Mouse (Mus musculus): ENCODE results near the gene Gm20388. TPM values are rescaled to one million over a fixed set of nuclear protein-coding genes. Genes with fewer than 3 reads are reported as not detected.
A peak's percentile ranks its signal among the peaks of the same experiment; 100 is the strongest.
"Not testable (repeated sequence)": the region's sequence is repeated elsewhere in the genome, so short reads cannot be mapped to it uniquely, and the experiment has no call there.

The Gm20388 gene
- polyA plus RNA-seq, 1 experiment from 2014 or later, result not detected

DNA sequence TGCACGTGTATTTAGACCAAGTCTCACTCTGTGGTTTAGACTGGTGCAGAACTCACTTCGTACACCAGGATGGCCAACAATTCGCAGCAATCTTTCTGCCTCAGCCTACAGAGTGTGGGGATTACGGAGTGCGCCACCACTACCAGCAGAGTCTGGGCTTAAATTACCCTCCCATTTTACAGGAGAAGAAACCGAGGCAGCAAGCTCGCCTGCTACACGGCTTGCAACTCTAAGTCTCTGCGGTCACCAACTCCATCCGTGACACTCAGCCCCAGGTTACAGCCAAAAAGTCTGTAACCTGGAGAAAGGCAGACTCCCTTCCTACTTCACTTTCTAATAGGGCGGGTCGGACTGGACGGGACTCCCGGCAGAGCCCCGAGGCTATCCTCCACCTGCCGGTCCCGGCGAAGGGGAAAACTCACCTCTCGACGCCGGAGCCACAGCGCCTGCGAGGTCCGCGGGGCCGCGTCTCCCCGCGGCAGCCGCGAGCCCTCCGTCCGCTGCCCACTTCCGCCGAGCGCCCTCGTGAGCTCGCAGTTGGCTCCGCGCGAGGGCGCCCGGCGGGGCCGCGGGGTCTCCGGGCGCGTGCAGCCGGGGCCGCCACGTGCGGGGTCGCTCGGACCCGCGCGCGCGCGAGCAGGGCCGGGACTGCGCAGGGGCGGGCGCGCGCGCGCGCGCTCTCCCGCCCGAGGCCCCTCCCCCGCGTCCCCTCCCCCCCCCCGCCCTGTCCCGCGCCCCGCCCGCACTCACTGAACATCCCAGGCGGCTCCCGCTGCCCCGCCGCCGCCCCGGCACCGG lies 4110.0 kb downstream of the Gm20388 start:
- Histone ChIP-seq H3K4me3 (ENCODE audit: low read length) (peak overlapping the region; percentile 89), H3K27me3 (ENCODE audit: control insufficient read depth, insufficient read depth, low read depth, low read length) (no peaks in the 10 kb centered on the region), H3K9ac (ENCODE audit: low read length) (peak overlapping the region; percentile 88), H3K36me3 (ENCODE audit: control insufficient read depth, insufficient read depth, low read length) (peaks cover 14% of the 10 kb centered on the region; the same call in 1 of the 2 replicates), H3K9me3 (ENCODE audit: control insufficient read depth, low read length) (no peaks in the 10 kb centered on the region), H3K4me2 (ENCODE audit: low read depth, low read length) (peak overlapping the region; percentile 83), H3K27ac (ENCODE audit: low read length) (peak overlapping the region; percentile 88), H3K4me1 (replicated peaks; ENCODE audit: control insufficient read depth, insufficient read depth, low read length) (peaks cover 19% of the 10 kb centered on the region)
- peak; percentile 90 for ATAC-seq (ENCODE audit: low read depth)
- under 1% methylated on average over 56 of the region's 87 CpGs for WGBS

DNA sequence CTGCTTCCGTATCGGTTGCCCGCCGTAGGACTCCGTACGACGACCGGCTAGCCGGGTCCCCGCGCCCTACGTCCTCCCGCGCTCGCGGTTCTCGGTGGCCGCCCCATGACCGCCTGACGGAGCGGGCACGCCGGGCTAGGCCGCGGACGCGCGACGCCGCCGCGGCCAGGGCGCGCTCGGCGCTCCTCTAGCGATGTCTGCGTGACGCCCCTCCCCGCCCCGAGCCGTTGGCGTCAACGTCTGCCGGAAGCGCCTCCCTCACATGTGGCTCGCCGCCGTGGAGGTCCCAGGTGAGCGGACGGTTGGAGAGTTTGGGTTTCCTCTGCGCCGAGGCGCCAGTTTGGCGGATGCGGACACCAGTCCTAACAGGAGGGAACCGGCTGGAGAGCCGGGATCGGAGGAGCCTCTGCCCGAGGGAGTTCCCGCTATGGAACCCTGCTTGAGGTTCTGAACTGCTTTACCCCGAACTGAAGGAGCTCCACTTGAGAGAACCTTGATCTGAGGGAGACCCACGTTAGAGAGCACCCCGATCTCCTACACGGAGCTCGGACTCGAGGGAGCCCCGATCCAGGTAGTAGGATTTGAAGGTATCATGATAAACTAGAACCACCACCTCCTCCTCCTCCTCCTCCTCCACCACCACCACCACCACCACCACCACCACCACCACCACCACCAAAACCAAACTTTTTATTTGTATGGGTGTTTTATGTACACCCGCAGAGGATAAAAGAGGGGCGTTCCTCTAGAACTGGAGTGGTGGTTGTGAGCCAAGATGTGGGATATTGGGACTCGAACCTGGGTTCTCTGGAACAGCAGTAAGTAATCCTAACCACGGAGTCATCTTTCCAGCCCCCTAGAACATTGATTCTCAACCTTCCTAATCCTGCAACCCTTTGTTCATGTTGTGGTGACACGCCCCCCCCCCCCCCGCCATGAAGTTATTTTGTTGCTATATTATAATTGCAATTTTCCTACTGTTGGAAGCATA lies 4110.9 kb downstream of the Gm20388 start, which contains the start of the genes Taf5l and Urb2:
Gene Taf5l, minus strand, starts transcription at position 161 of the 991 bp plus-strand sequence.
Gene Urb2, plus strand, starts transcription at position 272 of the 991 bp plus-strand sequence.
- no peaks in the 10 kb centered on the region for H3K9me3 ChIP-seq (ENCODE audit: control insufficient read depth, low read length)
- H3K27me3 ChIP-seq (ENCODE audit: control insufficient read depth, insufficient read depth, low read depth, low read length), result no peaks in the 10 kb centered on the region
- peak within 1 kb of the TSS; percentile 88 for H3K27ac ChIP-seq (ENCODE audit: low read length)
- under 1% methylated on average over 49 of the region's 74 CpGs for WGBS
- H3K9ac ChIP-seq (ENCODE audit: low read length), result peak within 1 kb of the TSS; percentile 88
- H3K4me1 ChIP-seq (replicated peaks; ENCODE audit: control insufficient read depth, insufficient read depth, low read length), result peaks cover 19% of the 10 kb centered on the region
- peak within 1 kb of the TSS; percentile 89 for H3K4me3 ChIP-seq (ENCODE audit: low read length)
- ATAC-seq (ENCODE audit: low read depth), result peak; percentile 93
- peaks cover 15% of the 10 kb centered on the region; the same call in 1 of the 2 replicates for H3K36me3 ChIP-seq (ENCODE audit: control insufficient read depth, insufficient read depth, low read length)
- H3K4me2 ChIP-seq (ENCODE audit: low read depth, low read length), result peak within 1 kb of the TSS; percentile 83

DNA sequence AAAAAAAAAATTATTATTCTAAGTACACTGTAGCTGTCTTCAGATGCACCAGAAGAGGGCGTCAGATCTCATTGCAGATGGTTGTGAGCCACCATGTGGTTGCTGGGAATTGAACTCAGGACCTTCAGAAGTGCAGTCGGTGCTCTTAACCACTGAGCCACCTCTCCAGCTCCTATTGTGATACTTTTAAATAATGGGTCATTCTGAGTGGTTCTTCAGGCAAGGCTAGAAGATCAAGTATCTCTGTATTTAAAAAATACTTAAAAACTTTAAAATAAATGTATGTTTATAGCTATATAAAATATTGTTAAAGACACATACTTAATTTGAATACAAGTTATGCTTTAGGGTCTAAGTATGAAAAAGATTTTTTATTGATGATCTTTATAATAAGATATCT lies 4115.6 kb downstream of the Gm20388 start:
- H3K36me3 ChIP-seq (ENCODE audit: control insufficient read depth, insufficient read depth, low read length), result peaks cover 49% of the 10 kb centered on the region
- not testable (repeated sequence) for H3K4me2 ChIP-seq (ENCODE audit: low read depth, low read length); H3K27ac ChIP-seq (ENCODE audit: low read length); ATAC-seq (ENCODE audit: low read depth); H3K9ac ChIP-seq (ENCODE audit: low read length); H3K27me3 ChIP-seq (ENCODE audit: control insufficient read depth, insufficient read depth, low read depth, low read length); H3K4me1 ChIP-seq (replicated peaks; ENCODE audit: control insufficient read depth, insufficient read depth, low read length); H3K9me3 ChIP-seq (ENCODE audit: control insufficient read depth, low read length); H3K4me3 ChIP-seq (ENCODE audit: low read length)
- WGBS, result 67% methylated on average over 2 of the region's 2 CpGs

DNA sequence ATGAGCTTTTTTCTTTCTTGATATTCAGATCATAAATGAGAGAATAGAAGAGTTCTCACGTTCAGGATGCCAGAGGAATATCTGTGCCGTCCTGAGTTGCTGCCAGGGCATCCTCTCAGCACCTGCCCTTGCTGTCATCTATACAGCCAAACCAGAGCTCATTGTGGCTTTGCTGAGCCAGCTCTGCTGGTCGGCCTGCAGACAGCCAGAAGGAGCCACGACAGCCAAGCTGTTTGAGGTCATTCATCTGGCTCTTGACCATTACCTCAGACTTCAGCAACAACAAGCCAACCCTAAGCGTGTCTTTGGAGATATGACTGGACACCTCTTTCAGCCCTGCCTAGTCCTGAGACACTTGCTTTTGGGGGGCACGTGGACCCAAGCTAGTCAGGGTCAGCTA lies 4117.2 kb downstream of the Gm20388 start:
- Histone ChIP-seq H3K27ac (ENCODE audit: low read length) (no peak overlapping the region), H3K27me3 (ENCODE audit: control insufficient read depth, insufficient read depth, low read depth, low read length) (no peaks in the 10 kb centered on the region), H3K9ac (ENCODE audit: low read length) (no peak overlapping the region), H3K4me1 (replicated peaks; ENCODE audit: control insufficient read depth, insufficient read depth, low read length) (no peaks in the 10 kb centered on the region), H3K4me3 (ENCODE audit: low read length) (no peak overlapping the region), H3K4me2 (ENCODE audit: low read depth, low read length) (no peak overlapping the region), H3K9me3 (ENCODE audit: control insufficient read depth, low read length) (no peaks in the 10 kb centered on the region), H3K36me3 (ENCODE audit: control insufficient read depth, insufficient read depth, low read length) (peaks cover 50% of the 10 kb centered on the region)
- 79% methylated on average over 6 of the region's 6 CpGs for WGBS
- ATAC-seq (ENCODE audit: low read depth), result no peak

DNA sequence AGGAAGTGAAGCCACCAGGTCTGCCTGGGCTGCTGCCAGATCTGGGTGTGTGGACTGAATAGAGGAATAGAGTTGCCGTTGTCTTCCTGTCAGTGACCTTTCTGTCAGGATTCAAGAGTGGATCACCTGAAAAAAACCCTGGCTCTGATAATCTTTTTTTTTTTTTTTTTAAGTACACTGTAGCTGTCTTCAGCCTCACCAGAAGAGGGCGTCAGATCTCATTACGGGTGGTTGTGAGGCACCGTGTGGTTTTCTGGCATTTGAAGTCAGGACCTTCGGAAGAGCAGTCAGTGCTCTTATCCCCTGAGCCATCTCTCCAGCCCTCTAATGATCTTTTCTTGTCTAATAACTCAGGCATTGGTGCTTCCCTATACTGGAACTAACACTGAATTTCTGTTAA lies 4122.8 kb downstream of the Gm20388 start:
- Histone ChIP-seq H3K4me3 (ENCODE audit: low read length) (no peak overlapping the region), H3K9me3 (ENCODE audit: control insufficient read depth, low read length) (no peaks in the 10 kb centered on the region), H3K9ac (ENCODE audit: low read length) (no peak overlapping the region), H3K4me1 (replicated peaks; ENCODE audit: control insufficient read depth, insufficient read depth, low read length) (no peaks in the 10 kb centered on the region), H3K27me3 (ENCODE audit: control insufficient read depth, insufficient read depth, low read depth, low read length) (no peaks in the 10 kb centered on the region), H3K36me3 (ENCODE audit: control insufficient read depth, insufficient read depth, low read length) (peaks cover 49% of the 10 kb centered on the region), H3K4me2 (ENCODE audit: low read depth, low read length) (no peak overlapping the region), H3K27ac (ENCODE audit: low read length) (no peak overlapping the region)
- ATAC-seq (ENCODE audit: low read depth), result no peak
- WGBS, result 57% methylated on average over 5 of the region's 5 CpGs

DNA sequence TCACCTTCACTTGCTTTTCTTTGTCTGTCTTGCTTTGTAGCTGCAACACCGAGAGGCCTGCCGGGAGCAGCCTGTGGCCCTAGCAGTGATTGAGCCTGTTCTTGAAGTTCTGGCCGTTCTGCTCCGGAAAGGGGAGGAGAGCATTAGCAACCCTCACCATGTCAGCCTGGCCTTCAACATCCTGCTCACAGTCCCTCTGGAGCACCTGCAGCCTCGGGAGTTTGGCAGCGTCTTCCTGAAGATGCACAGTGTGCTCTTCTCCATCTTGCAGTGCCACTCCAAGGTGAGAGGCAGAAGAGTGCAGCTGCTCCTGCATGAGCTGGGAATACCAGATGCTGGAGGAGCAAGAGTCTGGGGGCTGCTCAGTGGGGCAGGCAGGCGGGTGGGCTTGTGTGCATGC lies 4127.5 kb downstream of the Gm20388 start:
- H3K27ac ChIP-seq (ENCODE audit: low read length), result no peak overlapping the region
- no peaks in the 10 kb centered on the region for H3K27me3 ChIP-seq (ENCODE audit: control insufficient read depth, insufficient read depth, low read depth, low read length)
- H3K9ac ChIP-seq (ENCODE audit: low read length), result no peak overlapping the region
- H3K4me1 ChIP-seq (replicated peaks; ENCODE audit: control insufficient read depth, insufficient read depth, low read length), result no peaks in the 10 kb centered on the region
- ATAC-seq (ENCODE audit: low read depth), result no peak
- H3K9me3 ChIP-seq (ENCODE audit: control insufficient read depth, low read length), result no peaks in the 10 kb centered on the region
- peaks cover 43% of the 10 kb centered on the region for H3K36me3 ChIP-seq (ENCODE audit: control insufficient read depth, insufficient read depth, low read length)
- no peak overlapping the region for H3K4me3 ChIP-seq (ENCODE audit: low read length)
- no peak overlapping the region for H3K4me2 ChIP-seq (ENCODE audit: low read depth, low read length)
- WGBS, result 92% methylated on average over 7 of the region's 7 CpGs

DNA sequence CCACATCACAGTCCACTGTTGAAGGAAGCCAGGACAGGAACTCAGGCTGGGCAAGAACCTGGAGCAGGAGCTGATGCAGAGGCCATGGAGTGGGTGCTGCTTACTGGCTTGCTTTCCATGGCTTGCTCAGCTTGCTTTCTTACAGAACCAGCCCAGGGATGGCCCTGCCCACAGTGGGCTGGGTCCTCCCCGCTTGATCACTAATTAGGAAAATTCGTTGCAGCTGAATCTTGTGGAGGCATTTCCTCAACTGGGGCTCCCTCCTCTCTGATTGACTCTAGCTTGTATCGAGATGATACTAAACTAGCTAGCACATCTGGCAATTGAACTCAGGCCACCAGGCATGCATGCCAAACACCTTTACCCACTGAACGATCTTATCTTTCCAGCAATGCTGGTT lies 4128.7 kb downstream of the Gm20388 start:
- Histone ChIP-seq H3K4me3 (ENCODE audit: low read length) (no peak overlapping the region), H3K4me2 (ENCODE audit: low read depth, low read length) (no peak overlapping the region), H3K9me3 (ENCODE audit: control insufficient read depth, low read length) (no peaks in the 10 kb centered on the region), H3K27ac (ENCODE audit: low read length) (no peak overlapping the region), H3K36me3 (ENCODE audit: control insufficient read depth, insufficient read depth, low read length) (peaks cover 43% of the 10 kb centered on the region), H3K27me3 (ENCODE audit: control insufficient read depth, insufficient read depth, low read depth, low read length) (no peaks in the 10 kb centered on the region), H3K4me1 (replicated peaks; ENCODE audit: control insufficient read depth, insufficient read depth, low read length) (no peaks in the 10 kb centered on the region), H3K9ac (ENCODE audit: low read length) (no peak overlapping the region)
- no peak for ATAC-seq (ENCODE audit: low read depth)
- 80% methylated on average over 4 of the region's 4 CpGs for WGBS

DNA sequence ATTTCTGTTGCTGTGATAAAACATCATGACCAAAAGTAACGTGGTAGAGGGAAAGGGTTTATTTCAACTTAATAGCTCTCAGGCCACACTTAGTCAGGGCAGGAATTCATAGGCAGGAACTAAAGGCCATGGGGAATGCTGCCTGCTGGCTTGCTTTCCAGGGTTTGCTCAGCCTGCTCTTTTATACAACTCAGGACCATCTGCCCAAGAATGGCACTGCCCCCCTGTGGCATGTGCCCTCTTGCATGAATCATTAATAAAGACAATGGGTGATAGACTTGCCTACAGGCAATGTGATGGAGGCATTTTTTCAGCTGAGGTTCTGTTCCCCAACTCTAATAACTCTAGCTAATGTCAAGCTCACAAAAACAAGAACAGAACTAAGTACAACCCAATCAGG lies 4131.6 kb downstream of the Gm20388 start:
- Histone ChIP-seq H3K4me1 (replicated peaks; ENCODE audit: control insufficient read depth, insufficient read depth, low read length) (no peaks in the 10 kb centered on the region), H3K4me2 (ENCODE audit: low read depth, low read length) (no peak overlapping the region), H3K4me3 (ENCODE audit: low read length) (no peak overlapping the region), H3K9me3 (ENCODE audit: control insufficient read depth, low read length) (no peaks in the 10 kb centered on the region), H3K36me3 (ENCODE audit: control insufficient read depth, insufficient read depth, low read length) (peaks cover 45% of the 10 kb centered on the region), H3K27me3 (ENCODE audit: control insufficient read depth, insufficient read depth, low read depth, low read length) (no peaks in the 10 kb centered on the region), H3K9ac (ENCODE audit: low read length) (no peak overlapping the region), H3K27ac (ENCODE audit: low read length) (no peak overlapping the region)
- no peak for ATAC-seq (ENCODE audit: low read depth)
- 71% methylated on average over 1 of the region's 1 CpGs for WGBS

DNA sequence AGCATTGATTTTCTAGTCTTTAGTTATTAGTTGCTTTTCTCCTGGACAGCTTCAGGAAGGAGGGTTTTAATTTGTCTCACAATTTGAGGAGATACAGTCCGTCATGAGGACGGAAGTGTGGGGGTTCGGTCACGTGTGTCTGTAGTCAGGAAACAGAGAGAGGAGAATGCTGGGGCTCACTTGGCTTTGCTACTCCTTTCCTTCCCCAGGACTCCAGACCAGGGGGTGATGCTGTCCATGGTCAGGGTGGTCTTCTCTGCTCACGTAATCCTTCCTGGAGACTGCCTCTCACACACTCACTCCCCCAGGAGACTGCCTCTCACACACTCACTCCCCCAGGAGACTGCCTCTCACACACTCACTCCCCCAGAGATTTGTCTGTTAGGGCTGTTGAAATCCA lies 4133.8 kb downstream of the Gm20388 start:
- Histone ChIP-seq H3K4me2 (ENCODE audit: low read depth, low read length) (no peak overlapping the region), H3K4me1 (replicated peaks; ENCODE audit: control insufficient read depth, insufficient read depth, low read length) (no peaks in the 10 kb centered on the region), H3K36me3 (ENCODE audit: control insufficient read depth, insufficient read depth, low read length) (peaks cover 32% of the 10 kb centered on the region), H3K4me3 (ENCODE audit: low read length) (no peak overlapping the region), H3K27me3 (ENCODE audit: control insufficient read depth, insufficient read depth, low read depth, low read length) (no peaks in the 10 kb centered on the region), H3K9ac (ENCODE audit: low read length) (no peak overlapping the region), H3K9me3 (ENCODE audit: control insufficient read depth, low read length) (no peaks in the 10 kb centered on the region), H3K27ac (ENCODE audit: low read length) (no peak overlapping the region)
- WGBS, result 90% methylated on average over 5 of the region's 5 CpGs
- no peak for ATAC-seq (ENCODE audit: low read depth)
